Mouse (Mus musculus): ENCODE data around the gene Wdr91. TPM values are rescaled to one million over a fixed set of nuclear protein-coding genes. Genes with fewer than 3 reads are reported as not detected.
A peak's percentile ranks its signal among the peaks of the same experiment; 100 is the strongest.

The Wdr91 gene
- total RNA-seq, 2 experiments from 2014 or later, result 5.2 to 8.0 TPM

GRCm38 (mm10) chr6:34907696-34908260 is 2.9 kb downstream of the Wdr91 start:
- peak; percentile 35 for DNase-seq
- intact Hi-C loops (cut with DNase I), result loop anchor here (2.0 kb wide), 1 partner anchor 25 kb away; no protein-coding TSS in a partner anchor
- Histone ChIP-seq H3K27ac (peak overlapping the region; percentile 69), H3K4me3 (peak overlapping the region; percentile 30)
- TF ChIP-seq CTCF (IDR thresholded peaks at IDR 0.05), result no peak

- TF ChIP-seq CTCF (IDR thresholded peaks at IDR 0.05), result no peak
- peak; percentile 44 for DNase-seq
- H3K4me3 ChIP-seq, result no peak overlapping the region; the same call in 1 of the 2 replicates
- H3K27ac ChIP-seq, result peak overlapping the region; percentile 69
- intact Hi-C loops (cut with DNase I), result no loop called here
Measured at GRCm38 (mm10) chr6:34907121-34907614, 3.5 kb downstream of the Wdr91 start.

- no peak for TF ChIP-seq CTCF (IDR thresholded peaks at IDR 0.05)
- Histone ChIP-seq H3K27ac (peak overlapping the region; percentile 69), H3K4me3 (no peak overlapping the region; the same call in 1 of the 2 replicates)
- peak; percentile 46 for DNase-seq
- intact Hi-C loops (cut with DNase I), result no loop called here
Measured at GRCm38 (mm10) chr6:34906661-34907060, 4.0 kb downstream of the Wdr91 start.

- intact Hi-C loops (cut with DNase I), result no loop called here
Measured at GRCm38 (mm10) chr6:34906125-34906524, 4.6 kb downstream of the Wdr91 start.

GRCm38 (mm10) chr6:34904361-34904760 is 6.3 kb downstream of the Wdr91 start:
- intact Hi-C loops (cut with DNase I), result no loop called here
- DNase-seq, result peak; percentile 13
- H3K27ac ChIP-seq, result no peak overlapping the region
- H3K4me3 ChIP-seq, result no peak overlapping the region
- no peak for TF ChIP-seq CTCF (IDR thresholded peaks at IDR 0.05)

More at GRCm38 (mm10) chr6:34906125-34906524, 4.6 kb downstream of the Wdr91 start:
- Histone ChIP-seq H3K27ac (peak overlapping the region; percentile 69), H3K4me3 (no peak overlapping the region)
- no peak for DNase-seq
- no peak for TF ChIP-seq CTCF (IDR thresholded peaks at IDR 0.05)

GRCm38 (mm10) chr6:34903851-34904250 is 6.8 kb downstream of the Wdr91 start:
- H3K4me3 ChIP-seq, result no peak overlapping the region
- H3K27ac ChIP-seq, result no peak overlapping the region
- TF ChIP-seq CTCF (IDR thresholded peaks at IDR 0.05), result no peak
- intact Hi-C loops (cut with DNase I), result no loop called here
- peak; percentile 7 for DNase-seq

GRCm38 (mm10) chr6:34903441-34903840 is 7.2 kb downstream of the Wdr91 start:
- TF ChIP-seq CTCF (IDR thresholded peaks at IDR 0.05), result no peak
- DNase-seq, result peak; percentile 5
- H3K4me3 ChIP-seq, result no peak overlapping the region
- no peak overlapping the region for H3K27ac ChIP-seq
- intact Hi-C loops (cut with DNase I), result no loop called here

- Histone ChIP-seq H3K27ac (no peak overlapping the region), H3K4me3 (no peak overlapping the region)
- DNase-seq, result peak; percentile 8
- TF ChIP-seq CTCF (IDR thresholded peaks at IDR 0.05), result no peak
- intact Hi-C loops (cut with DNase I), result no loop called here
Measured at GRCm38 (mm10) chr6:34902578-34902977, 8.1 kb downstream of the Wdr91 start.

GRCm38 (mm10) chr6:34901911-34902444 is 8.7 kb downstream of the Wdr91 start:
- DNase-seq, result peak; percentile 20
- no peak overlapping the region for H3K4me3 ChIP-seq
- TF ChIP-seq CTCF (IDR thresholded peaks at IDR 0.05), result no peak
- intact Hi-C loops (cut with DNase I), result no loop called here
- no peak overlapping the region for H3K27ac ChIP-seq

- no peak overlapping the region for H3K27ac ChIP-seq
- no peak for TF ChIP-seq CTCF (IDR thresholded peaks at IDR 0.05)
- no peak overlapping the region for H3K4me3 ChIP-seq
- DNase-seq, result peak; percentile 2
- intact Hi-C loops (cut with DNase I), result no loop called here
Measured at GRCm38 (mm10) chr6:34900990-34901389, 9.7 kb downstream of the Wdr91 start.

GRCm38 (mm10) chr6:34899127-34899526 is 11.5 kb downstream of the Wdr91 start:
- H3K27ac ChIP-seq, result no peak overlapping the region
- TF ChIP-seq CTCF (IDR thresholded peaks at IDR 0.05), result no peak
- no peak for DNase-seq
- no peak overlapping the region for H3K4me3 ChIP-seq
- intact Hi-C loops (cut with DNase I), result no loop called here

- no peak for TF ChIP-seq CTCF (IDR thresholded peaks at IDR 0.05)
- H3K4me3 ChIP-seq, result no peak overlapping the region
- intact Hi-C loops (cut with DNase I), result no loop called here
- H3K27ac ChIP-seq, result peak overlapping the region; percentile 43; the same call in 1 of the 2 replicates
- DNase-seq, result no peak
Measured at GRCm38 (mm10) chr6:34896168-34896780, 14.4 kb downstream of the Wdr91 start.

- TF ChIP-seq CTCF (IDR thresholded peaks at IDR 0.05), result no peak
- intact Hi-C loops (cut with DNase I), result no loop called here
- no peak overlapping the region for H3K4me3 ChIP-seq
- H3K27ac ChIP-seq, result no peak overlapping the region
- no peak for DNase-seq
Measured at GRCm38 (mm10) chr6:34895569-34895968, 15.1 kb downstream of the Wdr91 start.

All from gastrocnemius, adult 2 months (tissue).